Mouse (Mus musculus): ENCODE results near the gene 1700028J19Rik. TPM values are rescaled to one million over a fixed set of nuclear protein-coding genes. Genes with fewer than 3 reads are reported as not detected.

The 1700028J19Rik gene
- total RNA-seq (2021): 1 to 10 TPM; 1.2 to 1.3 TPM
- long read RNA-seq, experiment 1, partial matches to known transcripts: 0 of 5 reads
- long read RNA-seq, experiment 1, other reads (novel, unspliced or antisense): 5 of 5 reads
- long read RNA-seq, experiment 2, partial matches to known transcripts: 0 of 1 reads
- long read RNA-seq, experiment 2, other reads (novel, unspliced or antisense): 1 of 1 reads

- H3K4me3 ChIP-seq: peak within 1 kb of the TSS; percentile 71
- DNase-seq (ENCODE audit: extremely low spot score in 1 of 2, low spot score in 2 of 2): peak; percentile 90
- no peak; the same call in 1 of the 2 replicates for TF ChIP-seq CTCF (IDR thresholded peaks at IDR 0.05)
- intact Hi-C loops (cut with DNase I): no loop called here
- H3K27ac ChIP-seq: peak within 1 kb of the TSS; percentile 96
Observed at GRCm38 (mm10) chr7:44246055-44246983, at the start of gene 1700028J19Rik, which contains the start of gene 2410002F23Rik. TSS of gene 1700028J19Rik (minus strand) at chr7:44246695. TSS of gene 2410002F23Rik (plus strand) at chr7:44246722.

GRCm38 (mm10) chr7:44291418-44291817, 44.9 kb upstream of the 1700028J19Rik start:
- no peak overlapping the region for H3K4me3 ChIP-seq

GRCm38 (mm10) chr7:44290986-44291385, 44.5 kb upstream of the 1700028J19Rik start:
- H3K27ac ChIP-seq: no peak overlapping the region
- intact Hi-C loops (cut with DNase I): no loop called here
- DNase-seq (ENCODE audit: extremely low spot score in 1 of 2, low spot score in 2 of 2): no peak
- TF ChIP-seq CTCF (IDR thresholded peaks at IDR 0.05): no peak
- H3K4me3 ChIP-seq: no peak overlapping the region

More at GRCm38 (mm10) chr7:44291418-44291817, 44.9 kb upstream of the 1700028J19Rik start:
- H3K27ac ChIP-seq: no peak overlapping the region
- no peak for DNase-seq (ENCODE audit: extremely low spot score in 1 of 2, low spot score in 2 of 2)
- intact Hi-C loops (cut with DNase I): no loop called here
- no peak for TF ChIP-seq CTCF (IDR thresholded peaks at IDR 0.05)

GRCm38 (mm10) chr7:44287760-44288159, 41.3 kb upstream of the 1700028J19Rik start:
- TF ChIP-seq CTCF (IDR thresholded peaks at IDR 0.05): no peak
- H3K4me3 ChIP-seq: no peak overlapping the region
- H3K27ac ChIP-seq: no peak overlapping the region
- DNase-seq (ENCODE audit: extremely low spot score in 1 of 2, low spot score in 2 of 2): no peak
- intact Hi-C loops (cut with DNase I): no loop called here

- no peak for TF ChIP-seq CTCF (IDR thresholded peaks at IDR 0.05)
- DNase-seq (ENCODE audit: extremely low spot score in 1 of 2, low spot score in 2 of 2): no peak
- intact Hi-C loops (cut with DNase I): no loop called here
- Histone ChIP-seq H3K4me3 (no peak overlapping the region), H3K27ac (peak overlapping the region; percentile 40; the same call in 1 of the 2 replicates)
Observed at GRCm38 (mm10) chr7:44281586-44281985, 35.1 kb upstream of the 1700028J19Rik start.

GRCm38 (mm10) chr7:44280959-44281358, 34.5 kb upstream of the 1700028J19Rik start:
- no peak for TF ChIP-seq CTCF (IDR thresholded peaks at IDR 0.05)
- DNase-seq (ENCODE audit: extremely low spot score in 1 of 2, low spot score in 2 of 2): no peak
- H3K27ac ChIP-seq: no peak overlapping the region; the same call in 1 of the 2 replicates
- intact Hi-C loops (cut with DNase I): no loop called here
- no peak overlapping the region for H3K4me3 ChIP-seq

GRCm38 (mm10) chr7:44277250-44277622, 30.7 kb upstream of the 1700028J19Rik start:
- DNase-seq (ENCODE audit: extremely low spot score in 1 of 2, low spot score in 2 of 2): peak in 1 of 2 experiments; percentile 69
- Histone ChIP-seq H3K27ac (no peak overlapping the region), H3K4me3 (no peak overlapping the region)
- TF ChIP-seq CTCF (IDR thresholded peaks at IDR 0.05): peak; percentile 58
- intact Hi-C loops (cut with DNase I): loop anchor here (5.0 kb wide), 1 partner anchor 75 kb away; no protein-coding TSS in a partner anchor

- Histone ChIP-seq H3K27ac (no peak overlapping the region), H3K4me3 (no peak overlapping the region)
- TF ChIP-seq CTCF (IDR thresholded peaks at IDR 0.05): no peak
- intact Hi-C loops (cut with DNase I): loop anchor here (5.0 kb wide), 1 partner anchor 76 kb away; no protein-coding TSS in a partner anchor
- DNase-seq (ENCODE audit: extremely low spot score in 1 of 2, low spot score in 2 of 2): no peak
Observed at GRCm38 (mm10) chr7:44276461-44277249, 30.2 kb upstream of the 1700028J19Rik start.

GRCm38 (mm10) chr7:44275546-44275945, 29.1 kb upstream of the 1700028J19Rik start:
- intact Hi-C loops (cut with DNase I): loop anchor here (5.0 kb wide), 1 partner anchor 77 kb away; no protein-coding TSS in a partner anchor
- no peak for DNase-seq (ENCODE audit: extremely low spot score in 1 of 2, low spot score in 2 of 2)
- Histone ChIP-seq H3K27ac (no peak overlapping the region), H3K4me3 (no peak overlapping the region)
- TF ChIP-seq CTCF (IDR thresholded peaks at IDR 0.05): peak; percentile 5

GRCm38 (mm10) chr7:44274096-44274495, 27.6 kb upstream of the 1700028J19Rik start:
- no peak for TF ChIP-seq CTCF (IDR thresholded peaks at IDR 0.05)
- H3K27ac ChIP-seq: no peak overlapping the region
- DNase-seq (ENCODE audit: extremely low spot score in 1 of 2, low spot score in 2 of 2): no peak
- no peak overlapping the region for H3K4me3 ChIP-seq
- intact Hi-C loops (cut with DNase I): no loop called here

- no peak overlapping the region for H3K4me3 ChIP-seq
- DNase-seq (ENCODE audit: extremely low spot score in 1 of 2, low spot score in 2 of 2): no peak
- intact Hi-C loops (cut with DNase I): no loop called here
- TF ChIP-seq CTCF (IDR thresholded peaks at IDR 0.05): no peak
- H3K27ac ChIP-seq: no peak overlapping the region
Observed at GRCm38 (mm10) chr7:44273446-44273845, 27.0 kb upstream of the 1700028J19Rik start.
